Mouse (Mus musculus): ENCODE data around the gene Fam214b.
A peak's percentile ranks its signal among the peaks of the same experiment; 100 is the strongest.

The Fam214b gene

GRCm38 (mm10) chr4:43045659-43046302 is at the start of gene Fam214b:
Gene Fam214b (minus strand): TSS chr4:43046220.
- peak; percentile 94 for DNase-seq

GRCm38 (mm10) chr4:43091183-43091582 is 45.2 kb upstream of the Fam214b start:
- DNase-seq = no peak

- DNase-seq = no peak
These were observed 43.9 kb upstream of the Fam214b start for GRCm38 (mm10) chr4:43089950-43090349.

GRCm38 (mm10) chr4:43082458-43082857 is 36.4 kb upstream of the Fam214b start:
- no peak for DNase-seq

GRCm38 (mm10) chr4:43078071-43078718 is 32.2 kb upstream of the Fam214b start:
- no peak for DNase-seq

- DNase-seq = no peak
These were observed 28.9 kb upstream of the Fam214b start for GRCm38 (mm10) chr4:43074923-43075322.

- no peak for DNase-seq
These were observed 19.5 kb upstream of the Fam214b start for GRCm38 (mm10) chr4:43065471-43065870.

- no peak for DNase-seq
These were observed 14.3 kb upstream of the Fam214b start for GRCm38 (mm10) chr4:43060286-43060685.

- no peak for DNase-seq
These were observed 13.7 kb upstream of the Fam214b start for GRCm38 (mm10) chr4:43059697-43060096.

GRCm38 (mm10) chr4:43058753-43059654 is 13.0 kb upstream of the Fam214b start, which contains the start of gene Unc13b:
Gene Unc13b (plus strand): TSS chr4:43058953.
- peak; percentile 92 for DNase-seq

- DNase-seq = no peak
These were observed 12.4 kb upstream of the Fam214b start for GRCm38 (mm10) chr4:43058392-43058752.

- no peak for DNase-seq
These were observed 11.6 kb upstream of the Fam214b start for GRCm38 (mm10) chr4:43057654-43058053.

GRCm38 (mm10) chr4:43052627-43053026 is 6.6 kb upstream of the Fam214b start:
- no peak for DNase-seq

GRCm38 (mm10) chr4:43047231-43047630 is 1.2 kb upstream of the Fam214b start:
- peak; percentile 64 for DNase-seq

- DNase-seq = no peak
These were observed 587 bp upstream of the Fam214b start for GRCm38 (mm10) chr4:43046607-43047006.

GRCm38 (mm10) chr4:43045285-43045658 is 748 bp downstream of the Fam214b start:
- DNase-seq = no peak

- DNase-seq = no peak
These were observed 1.3 kb downstream of the Fam214b start for GRCm38 (mm10) chr4:43044673-43045072.

- DNase-seq = peak; percentile 53
These were observed 2.2 kb downstream of the Fam214b start for GRCm38 (mm10) chr4:43043644-43044357.

GRCm38 (mm10) chr4:43040881-43041547 is 5.0 kb downstream of the Fam214b start:
- no peak for DNase-seq

- peak; percentile 96 for DNase-seq
These were observed 5.9 kb downstream of the Fam214b start for GRCm38 (mm10) chr4:43040114-43040572.

- no peak for DNase-seq
These were observed 6.4 kb downstream of the Fam214b start for GRCm38 (mm10) chr4:43039609-43040008.
